Mouse (Mus musculus) intestine, embryonic 14.5 days (tissue): ENCODE measurements around the gene Ppp2r5c. TPM values are rescaled to one million over a fixed set of nuclear protein-coding genes. Genes with fewer than 3 reads are reported as not detected.

Experiments
- ATAC-seq: fragments of 200-750 bp; cut with Nextera tagmentation; replicated peaks from 2 replicates; pipeline ENCODE4 v1.8.0; 2017; ENCODE audit warnings: low read depth, moderate number of reproducible peaks, moderate TSS enrichment, moderate library complexity; ENCODE audit not compliant: low FRiP score, low TSS enrichment
- DNase-seq: peaks from one replicate; pipeline ENCODE4 v3.0.0-alpha.2; 2018; ENCODE audit warnings: low spot score
- H3K27ac ChIP-seq: fragments of 300-500 bp; sonication (generic); 2 replicates; pipeline ENCODE4 v1.5.1; 2014; ENCODE audit warnings: low read depth, mild to moderate bottlenecking, control low read depth
- H3K27me3 ChIP-seq: fragments of 300-500 bp; sonication (generic); replicated peaks from 2 replicates; pipeline ENCODE4 v1.6.1; 2014; ENCODE audit warnings: low read length, control low read depth; ENCODE audit not compliant: control insufficient read depth, insufficient read depth
- H3K36me3 ChIP-seq: fragments of 300-500 bp; sonication (generic); 2 replicates; pipeline ENCODE4 v1.6.1; 2014; ENCODE audit warnings: low read length, control low read depth; ENCODE audit not compliant: control insufficient read depth, insufficient read depth
- H3K4me1 ChIP-seq: fragments of 300-500 bp; sonication (generic); replicated peaks from 2 replicates; pipeline ENCODE4 v1.6.1; 2014; ENCODE audit warnings: low read length, control low read depth, mixed read lengths; ENCODE audit not compliant: control insufficient read depth, insufficient read depth
- H3K4me2 ChIP-seq: fragments of 300-500 bp; sonication (generic); 2 replicates; pipeline ENCODE4 v1.6.1; 2014; ENCODE audit warnings: low read length
- H3K4me3 ChIP-seq: fragments of 300-500 bp; sonication (generic); 2 replicates; pipeline ENCODE4 v1.5.1; 2014; ENCODE audit warnings: low read depth, low read length, control low read depth, mixed read lengths
- H3K9ac ChIP-seq: fragments of 300-500 bp; sonication (generic); 2 replicates; pipeline ENCODE4 v1.6.1; 2014; ENCODE audit warnings: mild to moderate bottlenecking, low read length
- H3K9me3 ChIP-seq: fragments of 300-500 bp; sonication (generic); 2 replicates; pipeline ENCODE4 v1.6.1; 2016; ENCODE audit warnings: low read length, control low read depth; ENCODE audit not compliant: control insufficient read depth
- WGBS: fragments of 180-500 bp; shearing (Covaris S2); extraction: QIAGEN DNeasy Blood & Tissue Kit; methylation state at CpG from one replicate; pipeline ENCODE4 v1.1.7; 2014; 5-methylcytosine and 5-hydroxymethylcytosine counted together
- polyA plus RNA-seq: library from polyadenylated mRNA; unstranded; fragments of >200 nt; fragmentation: Nextera tagmentation; extraction: Ambion mirVana; gene quantifications from 2 replicates; pipeline ENCODE4 v1.2.1, GENCODE M21; 2014

Gene Ppp2r5c
- polyA plus RNA-seq, 1 experiment from 2014 or later = 153 TPM

- Histone ChIP-seq H3K36me3 (0 out of 2 replicates have a peak, but pooled peaks cover 5% of the 10 kb centered on the region), H3K4me1 (peaks cover 31% of the 10 kb centered on the region), H3K9ac (no peak overlapping the region), H3K4me3 (no peak overlapping the region), H3K27ac (no peak overlapping the region), H3K27me3 (no peaks in the 10 kb centered on the region), H3K9me3 (no peaks in the 10 kb centered on the region), H3K4me2 (no peak overlapping the region)
- DNase-seq (no peak), ATAC-seq (no peak)
- 42% methylated on average over 8 of the region's 8 CpGs for WGBS
Observed at GRCm38 (mm10) chr12:110497485-110497884, 50.6 kb downstream of the Ppp2r5c start.

DNA sequence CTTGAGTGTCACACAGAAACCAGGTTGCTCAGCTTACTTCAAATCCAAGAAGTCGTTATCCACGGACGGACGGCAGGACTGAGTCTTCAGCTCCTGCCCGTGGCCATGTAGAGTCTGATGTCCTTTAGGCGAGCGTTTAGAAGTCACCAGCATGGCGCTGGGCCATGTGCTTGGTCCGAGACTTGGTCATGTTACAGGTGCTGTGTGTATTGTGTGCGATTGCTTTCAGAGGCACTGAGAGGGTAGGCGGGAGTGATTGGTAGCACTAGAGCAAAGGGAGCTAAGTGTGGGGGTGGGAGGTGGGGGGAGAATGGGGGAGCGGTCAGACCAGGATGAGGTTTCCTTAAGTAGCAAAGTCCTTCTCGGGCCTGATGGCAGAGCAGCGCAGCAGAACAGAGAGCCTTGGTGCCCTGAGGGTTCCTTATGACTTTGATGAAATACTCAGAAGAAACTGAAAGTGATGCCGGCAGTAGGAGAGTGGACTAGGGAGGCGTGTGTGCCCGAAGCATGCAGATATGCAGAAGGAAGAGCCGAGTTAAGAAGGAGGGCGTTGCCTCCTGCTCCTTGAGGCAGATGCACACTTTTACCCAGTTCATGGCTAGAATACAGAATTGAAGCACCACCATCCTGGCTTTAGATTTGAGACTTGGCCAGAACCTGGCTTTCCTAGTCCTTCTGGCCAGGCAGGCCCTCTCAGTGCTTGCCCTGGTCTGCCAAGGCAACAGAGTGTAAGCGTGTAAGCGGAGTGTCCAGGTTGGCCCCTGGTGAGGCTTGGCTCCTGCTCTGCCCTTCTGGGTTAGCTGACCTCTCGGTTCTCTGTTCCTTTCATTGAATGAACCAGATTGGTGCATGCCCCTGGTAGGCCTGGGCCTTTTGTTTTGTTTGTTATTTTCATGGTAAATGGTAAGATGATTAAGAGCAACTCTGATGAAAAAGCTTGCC lies 51.6 kb downstream of the Ppp2r5c start:
- peaks cover 39% of the 10 kb centered on the region for H3K4me1 ChIP-seq

DNA sequence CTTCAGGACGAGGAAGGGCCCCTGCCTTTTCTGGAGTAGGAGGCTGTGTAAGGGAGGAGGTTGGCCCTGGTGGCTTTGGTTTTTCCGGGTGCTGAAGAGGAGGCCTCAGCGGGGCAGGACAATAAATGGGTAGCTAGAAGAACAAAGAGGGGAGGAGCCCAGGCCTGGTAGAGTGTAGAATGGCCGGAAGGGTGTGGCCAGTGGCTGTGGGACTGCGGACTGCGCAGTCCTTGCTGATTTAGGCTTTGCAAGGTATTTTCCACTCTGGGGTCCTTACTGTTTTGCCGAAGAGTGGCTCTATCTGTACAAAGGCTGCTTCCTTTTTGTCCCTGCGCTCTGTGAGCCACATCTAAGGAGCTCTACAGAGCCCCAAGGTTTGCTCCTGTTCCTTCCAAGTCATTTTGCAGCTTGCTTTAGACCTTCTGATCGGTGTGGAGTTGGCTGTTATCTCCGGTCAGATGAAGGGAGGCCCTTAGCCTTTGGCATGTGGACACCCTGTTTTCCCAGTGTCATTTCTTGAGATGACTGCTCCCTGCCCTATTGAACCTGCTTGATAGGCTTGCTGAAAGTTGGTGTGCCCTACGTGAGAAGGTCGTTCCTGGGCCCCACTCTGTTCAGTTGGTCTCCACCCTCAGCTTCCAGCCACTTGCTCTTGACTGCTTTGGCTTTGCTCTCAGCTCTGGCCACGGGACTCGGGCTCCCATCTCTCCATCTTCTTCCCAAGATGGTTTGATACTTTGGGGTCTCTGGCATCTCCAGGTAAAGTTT lies 52.5 kb downstream of the Ppp2r5c start:
- Histone ChIP-seq H3K27ac (peak overlapping the region; percentile 30), H3K4me3 (no peak overlapping the region), H3K9ac (no peak overlapping the region), H3K4me2 (peak overlapping the region; percentile 24; the same call in 1 of the 2 replicates), H3K36me3 (0 out of 2 replicates have a peak, but pooled peaks cover 5% of the 10 kb centered on the region), H3K27me3 (no peaks in the 10 kb centered on the region), H3K4me1 (peaks cover 47% of the 10 kb centered on the region), H3K9me3 (no peaks in the 10 kb centered on the region)
- peak; percentile 57; the same call in 1 of the 2 replicates for ATAC-seq
- no peak for DNase-seq
- 64% methylated on average over 14 of the region's 14 CpGs for WGBS

More for the DNA sequence above, 51.6 kb downstream of the Ppp2r5c start:
- Histone ChIP-seq H3K27me3 (no peaks in the 10 kb centered on the region), H3K4me3 (no peak overlapping the region), H3K27ac (peak overlapping the region; percentile 30), H3K36me3 (0 out of 2 replicates have a peak, but pooled peaks cover 5% of the 10 kb centered on the region), H3K4me2 (peak overlapping the region; percentile 24), H3K9me3 (no peaks in the 10 kb centered on the region), H3K9ac (0 out of 2 replicates have a peak overlapping the region, but pooled peaks have one; percentile 5)
- 58% methylated on average over 22 of the region's 22 CpGs for WGBS
- ATAC-seq = 0 out of 2 replicates have a peak, but pooled peaks have one; percentile 25
- DNase-seq = no peak

GRCm38 (mm10) chr12:110500095-110500494 lies 53.2 kb downstream of the Ppp2r5c start:
- Histone ChIP-seq H3K4me1 (peaks cover 54% of the 10 kb centered on the region), H3K4me3 (no peak overlapping the region), H3K27me3 (no peaks in the 10 kb centered on the region), H3K9ac (no peak overlapping the region), H3K4me2 (no peak overlapping the region), H3K36me3 (0 out of 2 replicates have a peak, but pooled peaks cover 5% of the 10 kb centered on the region), H3K27ac (no peak overlapping the region), H3K9me3 (no peaks in the 10 kb centered on the region)
- DNase-seq (no peak), ATAC-seq (no peak)
- WGBS = 92% methylated on average over 8 of the region's 8 CpGs

- DNase-seq (no peak), ATAC-seq (no peak)
- Histone ChIP-seq H3K36me3 (no peaks in the 10 kb centered on the region), H3K4me2 (no peak overlapping the region), H3K4me1 (peaks cover 41% of the 10 kb centered on the region), H3K27me3 (no peaks in the 10 kb centered on the region), H3K9me3 (no peaks in the 10 kb centered on the region), H3K27ac (peak overlapping the region; percentile 51; the same call in 1 of the 2 replicates), H3K4me3 (no peak overlapping the region), H3K9ac (no peak overlapping the region)
- WGBS = 65% methylated on average over 8 of the region's 8 CpGs
Observed at GRCm38 (mm10) chr12:110503406-110504144, 56.7 kb downstream of the Ppp2r5c start.

DNA sequence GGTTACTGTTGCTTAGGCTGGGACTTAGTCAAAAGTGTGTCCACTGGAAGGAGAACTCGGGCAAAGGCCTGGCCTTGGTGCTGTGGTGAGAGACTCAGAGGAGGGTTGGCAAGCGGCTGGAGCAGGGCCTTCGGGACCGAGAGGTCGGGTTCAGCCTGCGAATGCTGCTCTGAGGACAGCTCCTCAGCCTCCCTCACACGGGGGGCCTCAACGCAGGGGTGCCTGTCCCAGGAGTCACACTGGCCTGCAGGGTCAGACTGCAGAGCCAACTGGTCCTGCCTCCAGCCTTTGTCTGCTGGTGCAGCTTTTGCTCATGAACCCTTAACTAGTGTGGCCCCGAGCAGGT lies 57.2 kb downstream of the Ppp2r5c start:
- H3K36me3 ChIP-seq = no peaks in the 10 kb centered on the region
- 52% methylated on average over 9 of the region's 9 CpGs for WGBS
- peak overlapping the region; percentile 51 for H3K27ac ChIP-seq
- H3K27me3 ChIP-seq = no peaks in the 10 kb centered on the region
- H3K9me3 ChIP-seq = no peaks in the 10 kb centered on the region
- no peak overlapping the region for H3K4me2 ChIP-seq
- H3K9ac ChIP-seq = no peak overlapping the region
- H3K4me3 ChIP-seq = no peak overlapping the region
- ATAC-seq (no peak), DNase-seq (no peak)
- H3K4me1 ChIP-seq = peaks cover 36% of the 10 kb centered on the region

- H3K4me2 ChIP-seq = 0 out of 2 replicates have a peak overlapping the region, but pooled peaks have one; percentile 18
- H3K4me3 ChIP-seq = no peak overlapping the region
- H3K9ac ChIP-seq = no peak overlapping the region
- H3K36me3 ChIP-seq = no peaks in the 10 kb centered on the region
- no peak for DNase-seq
- H3K27ac ChIP-seq = peak overlapping the region; percentile 51; the same call in 1 of the 2 replicates
- H3K27me3 ChIP-seq = no peaks in the 10 kb centered on the region
- 22% methylated on average over 3 of the region's 3 CpGs for WGBS
- ATAC-seq = 0 out of 2 replicates have a peak, but pooled peaks have one; percentile 13
- no peaks in the 10 kb centered on the region for H3K9me3 ChIP-seq
- H3K4me1 ChIP-seq = peaks cover 38% of the 10 kb centered on the region
Observed at GRCm38 (mm10) chr12:110504793-110505192, 57.9 kb downstream of the Ppp2r5c start.

- H3K9ac ChIP-seq = no peak overlapping the region
- no peak for ATAC-seq
- H3K36me3 ChIP-seq = no peaks in the 10 kb centered on the region
- no peaks in the 10 kb centered on the region for H3K27me3 ChIP-seq
- H3K9me3 ChIP-seq = no peaks in the 10 kb centered on the region
- no peak overlapping the region for H3K4me2 ChIP-seq
- 42% methylated on average over 5 of the region's 5 CpGs for WGBS
- no peak overlapping the region for H3K4me3 ChIP-seq
- no peak for DNase-seq
- H3K4me1 ChIP-seq = peaks cover 47% of the 10 kb centered on the region
- H3K27ac ChIP-seq = no peak overlapping the region
Observed at GRCm38 (mm10) chr12:110506046-110506445, 59.1 kb downstream of the Ppp2r5c start.
